Mouse (Mus musculus): ENCODE results near the gene Stk38. TPM values are rescaled to one million over a fixed set of nuclear protein-coding genes. Genes with fewer than 3 reads are reported as not detected.

Stk38 gene
- polyA plus RNA-seq, 1 experiment from 2014 or later = 130 TPM

- DNase-seq (ENCODE audit: low spot score, missing footprints) = peak; percentile 84
- Histone ChIP-seq H3K27me3 (ENCODE audit: control insufficient read depth, insufficient read depth, low read length) (no peaks in the 10 kb centered on the region), H3K27ac (ENCODE audit: low read depth, low read length) (peak overlapping the region; percentile 10), H3K4me2 (no peak overlapping the region), H3K36me3 (ENCODE audit: control insufficient read depth, insufficient read depth, low read length) (no peaks in the 10 kb centered on the region), H3K4me1 (ENCODE audit: control insufficient read depth, insufficient read depth, low read length) (0 out of 2 replicates have a peak, but pooled peaks cover 3% of the 10 kb centered on the region), H3K9ac (ENCODE audit: low read length) (no peak overlapping the region; the same call in 1 of the 2 replicates), H3K4me3 (ENCODE audit: low read depth, low read length) (no peak overlapping the region), H3K9me3 (ENCODE audit: control insufficient read depth, low read length) (no peaks in the 10 kb centered on the region)
- WGBS = 33% methylated on average over 14 of the region's 14 CpGs
- peak; percentile 68; the same call in 1 of the 2 replicates for ATAC-seq (ENCODE audit: low FRiP score)
Observed at GRCm38 (mm10) chr17:28930392-28931074, 77.3 kb downstream of the Stk38 start.

GRCm38 (mm10) chr17:28929369-28929768 is 78.4 kb downstream of the Stk38 start:
- no peak overlapping the region for H3K27ac ChIP-seq (ENCODE audit: low read depth, low read length)
- peak; percentile 69 for DNase-seq (ENCODE audit: low spot score, missing footprints)
- H3K9ac ChIP-seq (ENCODE audit: low read length) = no peak overlapping the region
- H3K4me1 ChIP-seq (ENCODE audit: control insufficient read depth, insufficient read depth, low read length) = 0 out of 2 replicates have a peak, but pooled peaks cover 3% of the 10 kb centered on the region
- WGBS = 90% methylated on average over 4 of the region's 4 CpGs
- H3K4me3 ChIP-seq (ENCODE audit: low read depth, low read length) = no peak overlapping the region
- ATAC-seq (ENCODE audit: low FRiP score) = no peak
- H3K4me2 ChIP-seq = no peak overlapping the region
- no peaks in the 10 kb centered on the region for H3K36me3 ChIP-seq (ENCODE audit: control insufficient read depth, insufficient read depth, low read length)
- no peaks in the 10 kb centered on the region for H3K9me3 ChIP-seq (ENCODE audit: control insufficient read depth, low read length)
- H3K27me3 ChIP-seq (ENCODE audit: control insufficient read depth, insufficient read depth, low read length) = no peaks in the 10 kb centered on the region

- Histone ChIP-seq H3K4me1 (ENCODE audit: control insufficient read depth, insufficient read depth, low read length) (0 out of 2 replicates have a peak, but pooled peaks cover 3% of the 10 kb centered on the region), H3K4me3 (ENCODE audit: low read depth, low read length) (no peak overlapping the region), H3K27ac (ENCODE audit: low read depth, low read length) (no peak overlapping the region), H3K36me3 (ENCODE audit: control insufficient read depth, insufficient read depth, low read length) (no peaks in the 10 kb centered on the region), H3K27me3 (ENCODE audit: control insufficient read depth, insufficient read depth, low read length) (no peaks in the 10 kb centered on the region), H3K4me2 (no peak overlapping the region), H3K9ac (ENCODE audit: low read length) (no peak overlapping the region), H3K9me3 (ENCODE audit: control insufficient read depth, low read length) (no peaks in the 10 kb centered on the region)
- DNase-seq (ENCODE audit: low spot score, missing footprints) (no peak), ATAC-seq (ENCODE audit: low FRiP score) (no peak)
- 91% methylated on average over 9 of the region's 9 CpGs for WGBS
Observed at GRCm38 (mm10) chr17:28928004-28928403, 79.8 kb downstream of the Stk38 start.

GRCm38 (mm10) chr17:28926866-28927635 is 80.7 kb downstream of the Stk38 start:
- H3K4me1 ChIP-seq (ENCODE audit: control insufficient read depth, insufficient read depth, low read length) = 0 out of 2 replicates have a peak, but pooled peaks cover 3% of the 10 kb centered on the region
- 50% methylated on average over 15 of the region's 15 CpGs for WGBS
- H3K27ac ChIP-seq (ENCODE audit: low read depth, low read length) = no peak overlapping the region
- no peaks in the 10 kb centered on the region for H3K9me3 ChIP-seq (ENCODE audit: control insufficient read depth, low read length)
- no peak overlapping the region for H3K4me2 ChIP-seq
- H3K27me3 ChIP-seq (ENCODE audit: control insufficient read depth, insufficient read depth, low read length) = no peaks in the 10 kb centered on the region
- peak; percentile 91 for DNase-seq (ENCODE audit: low spot score, missing footprints)
- 0 out of 2 replicates have a peak, but pooled peaks have one; percentile 27 for ATAC-seq (ENCODE audit: low FRiP score)
- H3K4me3 ChIP-seq (ENCODE audit: low read depth, low read length) = no peak overlapping the region
- no peaks in the 10 kb centered on the region for H3K36me3 ChIP-seq (ENCODE audit: control insufficient read depth, insufficient read depth, low read length)
- H3K9ac ChIP-seq (ENCODE audit: low read length) = no peak overlapping the region

- Histone ChIP-seq H3K36me3 (ENCODE audit: control insufficient read depth, insufficient read depth, low read length) (no peaks in the 10 kb centered on the region), H3K4me1 (ENCODE audit: control insufficient read depth, insufficient read depth, low read length) (0 out of 2 replicates have a peak, but pooled peaks cover 3% of the 10 kb centered on the region), H3K9me3 (ENCODE audit: control insufficient read depth, low read length) (no peaks in the 10 kb centered on the region), H3K4me2 (no peak overlapping the region), H3K27me3 (ENCODE audit: control insufficient read depth, insufficient read depth, low read length) (no peaks in the 10 kb centered on the region), H3K27ac (ENCODE audit: low read depth, low read length) (no peak overlapping the region), H3K4me3 (ENCODE audit: low read depth, low read length) (no peak overlapping the region), H3K9ac (ENCODE audit: low read length) (no peak overlapping the region)
- DNase-seq (ENCODE audit: low spot score, missing footprints) = peak; percentile 98
- 20% methylated on average over 13 of the region's 13 CpGs for WGBS
- no peak for ATAC-seq (ENCODE audit: low FRiP score)
Observed at GRCm38 (mm10) chr17:28926380-28926779, 81.4 kb downstream of the Stk38 start.

- Histone ChIP-seq H3K27me3 (ENCODE audit: control insufficient read depth, insufficient read depth, low read length) (no peaks in the 10 kb centered on the region), H3K27ac (ENCODE audit: low read depth, low read length) (no peak overlapping the region), H3K36me3 (ENCODE audit: control insufficient read depth, insufficient read depth, low read length) (no peaks in the 10 kb centered on the region), H3K9me3 (ENCODE audit: control insufficient read depth, low read length) (no peaks in the 10 kb centered on the region), H3K9ac (ENCODE audit: low read length) (no peak overlapping the region), H3K4me3 (ENCODE audit: low read depth, low read length) (no peak overlapping the region), H3K4me1 (ENCODE audit: control insufficient read depth, insufficient read depth, low read length) (no peaks in the 10 kb centered on the region), H3K4me2 (no peak overlapping the region)
- 86% methylated on average over 8 of the region's 8 CpGs for WGBS
- no peak for ATAC-seq (ENCODE audit: low FRiP score)
- DNase-seq (ENCODE audit: low spot score, missing footprints) = peak; percentile 12
Observed at GRCm38 (mm10) chr17:28924957-28925595, 82.7 kb downstream of the Stk38 start.

- WGBS = 79% methylated on average over 6 of the region's 6 CpGs
- H3K27ac ChIP-seq (ENCODE audit: low read depth, low read length) = no peak overlapping the region
- no peaks in the 10 kb centered on the region for H3K9me3 ChIP-seq (ENCODE audit: control insufficient read depth, low read length)
- H3K27me3 ChIP-seq (ENCODE audit: control insufficient read depth, insufficient read depth, low read length) = no peaks in the 10 kb centered on the region
- H3K36me3 ChIP-seq (ENCODE audit: control insufficient read depth, insufficient read depth, low read length) = no peaks in the 10 kb centered on the region
- no peaks in the 10 kb centered on the region for H3K4me1 ChIP-seq (ENCODE audit: control insufficient read depth, insufficient read depth, low read length)
- no peak for ATAC-seq (ENCODE audit: low FRiP score)
- no peak overlapping the region for H3K4me3 ChIP-seq (ENCODE audit: low read depth, low read length)
- H3K4me2 ChIP-seq = no peak overlapping the region
- peak; percentile 80 for DNase-seq (ENCODE audit: low spot score, missing footprints)
- H3K9ac ChIP-seq (ENCODE audit: low read length) = no peak overlapping the region
Observed at GRCm38 (mm10) chr17:28922096-28922495, 85.7 kb downstream of the Stk38 start.

GRCm38 (mm10) chr17:28921086-28921485 is 86.7 kb downstream of the Stk38 start:
- Histone ChIP-seq H3K27ac (ENCODE audit: low read depth, low read length) (no peak overlapping the region), H3K9me3 (ENCODE audit: control insufficient read depth, low read length) (no peaks in the 10 kb centered on the region), H3K9ac (ENCODE audit: low read length) (no peak overlapping the region), H3K4me3 (ENCODE audit: low read depth, low read length) (no peak overlapping the region), H3K27me3 (ENCODE audit: control insufficient read depth, insufficient read depth, low read length) (no peaks in the 10 kb centered on the region), H3K36me3 (ENCODE audit: control insufficient read depth, insufficient read depth, low read length) (no peaks in the 10 kb centered on the region), H3K4me1 (ENCODE audit: control insufficient read depth, insufficient read depth, low read length) (no peaks in the 10 kb centered on the region), H3K4me2 (no peak overlapping the region)
- 69% methylated on average over 8 of the region's 8 CpGs for WGBS
- DNase-seq (ENCODE audit: low spot score, missing footprints) (no peak), ATAC-seq (ENCODE audit: low FRiP score) (no peak)
